Mouse (Mus musculus) embryo, embryonic 11 days (tissue): ENCODE data around the gene Vmn2r114.
"Not testable (repeated sequence)": the region's sequence is repeated elsewhere in the genome, so short reads cannot be mapped to it uniquely, and the experiment has no call there.

ENCODE experiments used
- DNase-seq: peaks from one replicate; pipeline ENCODE4 v3.0.0-alpha.2; 2015

Vmn2r114 gene

DNA sequence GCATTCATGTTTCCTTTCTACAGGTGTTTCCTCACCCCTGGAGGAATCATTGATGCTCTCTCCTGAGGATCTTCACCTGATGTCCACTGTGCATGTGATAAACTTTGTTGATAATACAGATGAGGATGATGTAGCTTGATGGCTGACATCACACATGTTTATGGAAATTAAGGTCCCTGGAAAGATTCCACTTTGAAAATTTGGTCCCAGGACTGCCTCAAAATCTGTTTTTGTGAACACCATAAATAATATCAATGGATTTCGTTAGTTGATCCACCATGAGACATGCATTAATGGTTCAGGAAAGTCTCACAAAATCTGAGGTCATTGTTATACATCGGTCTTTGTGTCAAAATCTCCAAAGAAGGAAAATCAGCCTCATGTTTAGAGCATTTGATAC is at the start of gene Vmn2r114:
Vmn2r114 (minus strand) TSS at position 101 of the 400 bp plus-strand sequence.
- not testable (repeated sequence) for DNase-seq

DNA sequence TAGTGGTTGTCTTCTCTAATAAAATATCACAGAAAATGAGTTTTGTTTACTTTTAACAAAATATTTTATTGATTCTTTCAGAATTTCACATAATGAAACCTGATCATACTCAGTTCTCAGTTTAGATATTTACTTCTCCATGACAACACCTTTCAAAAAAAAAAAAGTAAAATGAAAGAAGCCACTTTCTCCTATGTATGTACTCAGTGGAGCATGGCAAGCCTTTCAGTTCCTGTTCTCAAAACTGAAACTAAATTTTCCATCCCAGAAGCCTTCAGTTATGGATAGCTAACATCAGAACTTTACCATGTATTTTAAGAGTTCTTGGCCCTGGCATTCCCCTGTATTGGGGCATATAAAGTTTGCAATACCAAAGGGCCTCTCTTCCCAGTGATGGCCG is 39.3 kb upstream of the Vmn2r114 start:
- no peak for DNase-seq

DNA sequence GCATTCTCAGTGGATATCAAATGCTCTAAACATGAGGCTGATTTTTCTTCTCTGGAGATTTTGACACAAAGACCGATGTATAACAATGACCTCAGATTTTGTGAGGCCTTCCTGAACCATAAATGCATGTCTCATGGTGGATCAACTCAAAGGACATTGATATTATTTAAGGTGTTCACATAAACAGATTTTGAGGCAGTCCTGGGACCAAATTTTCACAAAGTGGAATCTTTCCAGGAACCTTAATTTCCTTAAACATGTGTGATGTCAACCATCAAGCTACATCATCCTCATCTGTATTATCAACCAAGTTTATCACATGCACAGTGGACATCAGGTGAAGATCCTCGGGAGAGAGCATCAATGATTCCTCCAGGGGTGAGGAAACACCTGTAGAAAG is 31.1 kb upstream of the Vmn2r114 start, which contains the start of gene Vmn2r115:
Vmn2r115 (plus strand) TSS at position 301 of the 400 bp plus-strand sequence.
- not testable (repeated sequence) for DNase-seq

DNA sequence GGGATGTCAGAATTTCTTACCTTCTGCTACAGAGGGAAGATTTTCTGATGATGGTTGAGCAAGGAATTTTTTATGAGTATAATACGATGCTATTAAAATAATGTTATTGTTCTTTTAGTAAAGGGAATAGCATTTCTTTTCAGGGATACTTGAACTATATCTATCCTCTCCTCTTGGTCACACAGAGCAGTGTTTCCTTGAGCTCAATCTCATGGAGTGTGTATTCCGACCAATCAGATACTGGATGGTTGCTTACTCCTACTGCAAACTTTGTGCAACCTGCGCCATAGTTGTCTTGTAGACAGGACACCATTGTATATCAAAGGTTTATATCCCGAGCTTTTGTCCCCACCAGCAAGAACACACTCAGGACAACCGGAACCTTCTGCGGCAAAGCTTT is 18.3 kb upstream of the Vmn2r114 start:
- DNase-seq: no peak
